Mouse (Mus musculus) heart, embryonic 11.5 days (tissue): ENCODE data around the gene Scnn1b. TPM values are rescaled to one million over a fixed set of nuclear protein-coding genes. Genes with fewer than 3 reads are reported as not detected.

ENCODE experiments used
- ATAC-seq: fragments of 200-750 bp; cut with Nextera tagmentation; replicated peaks from 2 replicates; pipeline ENCODE4 v1.8.0; 2017; ENCODE audit warnings: moderate library complexity; ENCODE audit not compliant: insufficient number of reproducible peaks, low FRiP score, low TSS enrichment
- H3K27ac ChIP-seq: fragments of 300-500 bp; sonication (generic); 2 replicates; pipeline ENCODE4 v1.5.1; 2014; ENCODE audit warnings: mild to moderate bottlenecking, low read depth, low read length
- H3K27me3 ChIP-seq: fragments of 300-500 bp; sonication (generic); 2 replicates; pipeline ENCODE4 v1.6.1; 2014; ENCODE audit warnings: mild to moderate bottlenecking, low read length, mixed read lengths; ENCODE audit not compliant: control insufficient read depth, insufficient read depth
- H3K36me3 ChIP-seq: fragments of 300-500 bp; sonication (generic); 2 replicates; pipeline ENCODE4 v1.6.1; 2014; ENCODE audit warnings: mild to moderate bottlenecking, low read length, moderate library complexity, mixed read lengths; ENCODE audit not compliant: control insufficient read depth, insufficient read depth
- H3K4me1 ChIP-seq: fragments of 300-500 bp; sonication (generic); 2 replicates; pipeline ENCODE4 v1.6.1; 2014; ENCODE audit warnings: low read length; ENCODE audit not compliant: control insufficient read depth, insufficient read depth
- H3K4me2 ChIP-seq: fragments of 300-500 bp; sonication (generic); 2 replicates; pipeline ENCODE4 v1.6.1; 2014; ENCODE audit warnings: mild to moderate bottlenecking, moderate library complexity
- H3K4me3 ChIP-seq: fragments of 300-500 bp; sonication (generic); 2 replicates; pipeline ENCODE4 v1.5.1; 2014; ENCODE audit warnings: low read depth, low read length
- H3K9ac ChIP-seq: fragments of 300-500 bp; sonication (generic); 2 replicates; pipeline ENCODE4 v1.6.1; 2014; ENCODE audit warnings: mild to moderate bottlenecking, low read depth, low read length, moderate library complexity
- H3K9me3 ChIP-seq: fragments of 300-500 bp; sonication (generic); replicated peaks from 2 replicates; pipeline ENCODE4 v1.6.1; 2016; ENCODE audit warnings: low read length; ENCODE audit not compliant: control insufficient read depth
- WGBS: fragments of 180-500 bp; shearing (Covaris S2); extraction: QIAGEN DNeasy Blood & Tissue Kit; methylation state at CpG from one replicate; pipeline ENCODE4 v1.1.7; 2014; ENCODE audit not compliant: insufficient replicate concordance; 5-methylcytosine and 5-hydroxymethylcytosine counted together
- polyA plus RNA-seq: library from polyadenylated mRNA; unstranded; fragments of >200 nt; fragmentation: Nextera tagmentation; extraction: Ambion mirVana; gene quantifications from 2 replicates; pipeline ENCODE4 v1.2.1, GENCODE M21; 2014

Scnn1b gene
- polyA plus RNA-seq, 1 experiment from 2014 or later, result not detected

- Histone ChIP-seq H3K9ac (no peak overlapping the region), H3K27me3 (no peaks in the 10 kb centered on the region), H3K4me2 (no peak overlapping the region), H3K4me1 (no peaks in the 10 kb centered on the region), H3K27ac (no peak overlapping the region), H3K9me3 (no peaks in the 10 kb centered on the region), H3K4me3 (no peak overlapping the region), H3K36me3 (no peaks in the 10 kb centered on the region)
- no peak; the same call in 1 of the 2 replicates for ATAC-seq
- 80% methylated on average over 8 of the region's 9 CpGs for WGBS
Measured at GRCm38 (mm10) chr7:121848537-121849168, 16.2 kb upstream of the Scnn1b start.

- WGBS, result 67% methylated on average over 11 of the region's 11 CpGs
- H3K4me2 ChIP-seq, result no peak overlapping the region
- no peak overlapping the region for H3K27ac ChIP-seq
- H3K9ac ChIP-seq, result no peak overlapping the region
- no peak overlapping the region for H3K4me3 ChIP-seq
- no peaks in the 10 kb centered on the region for H3K36me3 ChIP-seq
- no peaks in the 10 kb centered on the region for H3K4me1 ChIP-seq
- H3K27me3 ChIP-seq, result no peaks in the 10 kb centered on the region
- H3K9me3 ChIP-seq, result no peaks in the 10 kb centered on the region
- no peak for ATAC-seq
Measured at GRCm38 (mm10) chr7:121857177-121857884, 7.5 kb upstream of the Scnn1b start.

GRCm38 (mm10) chr7:121858939-121859338 lies 5.9 kb upstream of the Scnn1b start:
- 74% methylated on average over 8 of the region's 8 CpGs for WGBS
- Histone ChIP-seq H3K27ac (no peak overlapping the region), H3K4me3 (no peak overlapping the region), H3K4me2 (no peak overlapping the region), H3K9me3 (no peaks in the 10 kb centered on the region), H3K27me3 (peaks cover 6% of the 10 kb centered on the region), H3K9ac (no peak overlapping the region), H3K36me3 (no peaks in the 10 kb centered on the region), H3K4me1 (no peaks in the 10 kb centered on the region)
- no peak for ATAC-seq

DNA sequence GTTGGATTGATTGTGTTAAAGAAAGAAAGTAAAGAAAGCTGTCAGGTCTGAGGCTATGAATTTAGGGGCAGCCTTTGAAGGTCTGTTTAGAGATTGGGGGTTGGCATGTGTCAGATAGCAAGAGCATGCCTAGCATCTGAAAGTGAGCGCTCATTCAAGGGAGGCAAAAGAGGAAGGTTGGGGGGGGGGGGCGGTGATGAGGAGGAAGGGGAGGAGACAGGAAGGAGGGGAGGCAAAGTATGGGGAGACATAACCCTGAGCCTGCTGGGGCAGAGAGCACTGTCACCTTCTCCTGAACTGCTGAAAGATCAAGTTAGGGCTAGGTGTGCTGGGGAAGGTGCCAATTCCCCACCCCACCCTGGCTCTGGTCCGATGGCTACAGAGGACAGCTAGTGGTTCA lies 6.8 kb downstream of the Scnn1b start:
- Histone ChIP-seq H3K4me3 (no peak overlapping the region), H3K4me1 (no peaks in the 10 kb centered on the region), H3K4me2 (no peak overlapping the region), H3K9ac (no peak overlapping the region), H3K9me3 (no peaks in the 10 kb centered on the region), H3K27me3 (peaks cover 2% of the 10 kb centered on the region), H3K27ac (no peak overlapping the region), H3K36me3 (no peaks in the 10 kb centered on the region)
- ATAC-seq, result no peak; the same call in 1 of the 2 replicates
- WGBS, result 83% methylated on average over 3 of the region's 3 CpGs

DNA sequence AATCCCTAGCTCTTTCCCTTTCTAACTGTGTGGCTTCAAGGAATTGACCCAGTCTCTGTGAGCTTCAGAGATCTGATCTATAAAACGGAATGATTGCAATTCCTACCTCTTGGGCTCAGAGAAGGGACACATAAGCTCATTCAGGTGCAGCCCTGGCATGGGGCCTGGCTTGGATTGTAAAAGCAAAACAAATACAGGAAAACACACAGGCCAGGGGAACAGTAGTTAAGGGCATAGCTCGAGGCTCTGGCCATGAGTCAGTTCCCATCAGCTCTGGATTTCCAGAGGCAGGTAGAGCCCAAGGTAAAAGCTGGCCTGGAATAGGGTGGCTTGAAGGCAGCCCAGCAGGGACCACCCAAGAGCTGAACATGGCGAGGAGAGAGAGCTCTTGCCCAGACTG lies 9.2 kb downstream of the Scnn1b start:
- H3K27me3 ChIP-seq, result no peaks in the 10 kb centered on the region
- H3K9me3 ChIP-seq, result no peaks in the 10 kb centered on the region
- no peaks in the 10 kb centered on the region for H3K36me3 ChIP-seq
- no peak overlapping the region for H3K9ac ChIP-seq
- no peak overlapping the region for H3K27ac ChIP-seq
- no peak overlapping the region for H3K4me2 ChIP-seq
- no peak for ATAC-seq
- no peak overlapping the region for H3K4me3 ChIP-seq
- 36% methylated on average over 3 of the region's 3 CpGs for WGBS
- no peaks in the 10 kb centered on the region for H3K4me1 ChIP-seq

- Histone ChIP-seq H3K4me2 (no peak overlapping the region), H3K27ac (no peak overlapping the region), H3K27me3 (no peaks in the 10 kb centered on the region), H3K36me3 (no peaks in the 10 kb centered on the region), H3K9ac (no peak overlapping the region), H3K9me3 (no peaks in the 10 kb centered on the region), H3K4me3 (no peak overlapping the region), H3K4me1 (no peaks in the 10 kb centered on the region)
- ATAC-seq, result no peak
- 78% methylated on average over 7 of the region's 7 CpGs for WGBS
Measured at GRCm38 (mm10) chr7:121874784-121875183, 9.9 kb downstream of the Scnn1b start.

- ATAC-seq, result no peak
- 70% methylated on average over 4 of the region's 4 CpGs for WGBS
- Histone ChIP-seq H3K27me3 (no peaks in the 10 kb centered on the region), H3K9me3 (no peaks in the 10 kb centered on the region), H3K36me3 (no peaks in the 10 kb centered on the region), H3K4me2 (no peak overlapping the region), H3K27ac (no peak overlapping the region), H3K4me3 (no peak overlapping the region), H3K4me1 (no peaks in the 10 kb centered on the region), H3K9ac (no peak overlapping the region)
Measured at GRCm38 (mm10) chr7:121880246-121880645, 15.4 kb downstream of the Scnn1b start.

- Histone ChIP-seq H3K9ac (no peak overlapping the region), H3K36me3 (no peaks in the 10 kb centered on the region), H3K27ac (no peak overlapping the region), H3K4me1 (no peaks in the 10 kb centered on the region), H3K9me3 (no peaks in the 10 kb centered on the region), H3K4me2 (no peak overlapping the region), H3K4me3 (no peak overlapping the region), H3K27me3 (no peaks in the 10 kb centered on the region)
- 84% methylated on average over 13 of the region's 13 CpGs for WGBS
- no peak for ATAC-seq
Measured at GRCm38 (mm10) chr7:121890636-121891360, 26.0 kb downstream of the Scnn1b start.
